Mouse (Mus musculus) hindbrain, embryonic 10.5 days (tissue): ENCODE measurements around the gene Efhc1. TPM values are rescaled to one million over a fixed set of nuclear protein-coding genes. Genes with fewer than 3 reads are reported as not detected.

Experiments
- DNase-seq: peaks from one replicate; pipeline ENCODE4 v3.0.0-alpha.2; 2017; ENCODE audit warnings: low spot score
- H3K27ac ChIP-seq: fragments of 300-500 bp; sonication (generic); 2 replicates; pipeline ENCODE4 v1.5.1; 2016; ENCODE audit warnings: mild to moderate bottlenecking, moderate library complexity
- H3K27me3 ChIP-seq: fragments of 300-500 bp; sonication (generic); 2 replicates; pipeline ENCODE4 v1.6.1; 2016; ENCODE audit warnings: mild to moderate bottlenecking; ENCODE audit not compliant: poor library complexity, insufficient read depth, severe bottlenecking
- H3K36me3 ChIP-seq: fragments of 300-500 bp; sonication (generic); 2 replicates; pipeline ENCODE4 v1.6.1; 2016; ENCODE audit warnings: mild to moderate bottlenecking, moderate library complexity
- H3K4me1 ChIP-seq: fragments of 300-500 bp; sonication (generic); replicated peaks from 2 replicates; pipeline ENCODE4 v1.6.1; 2016; ENCODE audit warnings: mild to moderate bottlenecking
- H3K4me3 ChIP-seq: fragments of 300-500 bp; sonication (generic); 2 replicates; pipeline ENCODE4 v1.5.1; 2016; ENCODE audit warnings: mild to moderate bottlenecking, moderate library complexity
- H3K9me3 ChIP-seq: fragments of 300-500 bp; sonication (generic); 2 replicates; pipeline ENCODE4 v1.6.1; 2016; ENCODE audit warnings: mild to moderate bottlenecking, moderate library complexity
- WGBS: fragments of 180-500 bp; shearing (Covaris S2); methylation state at CpG from one replicate; pipeline ENCODE4 v1.1.7; 2016; 5-methylcytosine and 5-hydroxymethylcytosine counted together
- polyA plus RNA-seq: library from polyadenylated mRNA; unstranded; fragments of >200 nt; fragmentation: Nextera tagmentation; extraction: Ambion mirVana; gene quantifications from 2 replicates; pipeline ENCODE4 v1.2.1, GENCODE M21; 2016

Efhc1 gene
- polyA plus RNA-seq, 1 experiment from 2014 or later: 2.3 TPM

DNA sequence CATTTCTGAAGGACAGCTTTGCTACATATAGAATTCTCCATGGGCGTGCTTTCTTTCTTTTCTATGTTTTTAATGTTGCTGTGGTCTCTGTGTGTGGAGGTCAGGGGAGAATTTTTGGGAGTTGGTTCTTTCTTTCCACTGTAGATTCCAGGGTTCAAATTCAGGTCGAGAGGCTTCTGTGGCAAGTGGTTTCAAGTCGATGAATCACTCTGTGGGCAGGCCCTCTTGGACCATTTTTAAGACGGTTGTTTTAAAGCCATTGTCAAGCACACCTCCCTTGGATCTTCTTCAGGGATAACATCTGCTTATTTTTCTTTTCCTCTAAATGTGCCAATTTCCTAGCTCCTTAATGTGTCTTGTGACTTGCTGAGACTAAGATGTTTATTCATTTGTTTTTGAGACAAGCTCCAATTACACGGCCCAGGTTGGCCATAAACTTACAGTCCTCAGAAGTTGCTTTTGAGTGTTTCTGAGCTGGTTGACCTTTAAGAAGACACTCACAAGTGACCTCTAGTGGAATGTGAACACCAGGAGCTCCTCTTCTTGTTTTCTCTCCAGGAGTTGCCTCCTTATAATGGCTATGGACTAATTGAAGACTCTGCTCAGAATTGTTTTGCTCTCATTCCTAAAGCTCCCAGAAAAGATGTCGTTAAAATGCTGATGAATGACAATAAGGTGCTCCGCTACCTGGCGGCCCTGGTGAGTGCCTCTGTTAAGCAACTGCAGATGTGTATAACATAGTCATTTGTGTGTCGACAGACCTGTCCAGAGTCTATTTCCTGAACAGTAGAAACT is 23.1 kb downstream of the Efhc1 start:
- WGBS: 81% methylated on average over 9 of the region's 9 CpGs
- H3K9me3 ChIP-seq: no peaks in the 10 kb centered on the region
- no peaks in the 10 kb centered on the region for H3K27me3 ChIP-seq
- H3K36me3 ChIP-seq: no peaks in the 10 kb centered on the region
- H3K27ac ChIP-seq: no peak overlapping the region
- DNase-seq: no peak
- no peaks in the 10 kb centered on the region for H3K4me1 ChIP-seq
- no peak overlapping the region for H3K4me3 ChIP-seq

DNA sequence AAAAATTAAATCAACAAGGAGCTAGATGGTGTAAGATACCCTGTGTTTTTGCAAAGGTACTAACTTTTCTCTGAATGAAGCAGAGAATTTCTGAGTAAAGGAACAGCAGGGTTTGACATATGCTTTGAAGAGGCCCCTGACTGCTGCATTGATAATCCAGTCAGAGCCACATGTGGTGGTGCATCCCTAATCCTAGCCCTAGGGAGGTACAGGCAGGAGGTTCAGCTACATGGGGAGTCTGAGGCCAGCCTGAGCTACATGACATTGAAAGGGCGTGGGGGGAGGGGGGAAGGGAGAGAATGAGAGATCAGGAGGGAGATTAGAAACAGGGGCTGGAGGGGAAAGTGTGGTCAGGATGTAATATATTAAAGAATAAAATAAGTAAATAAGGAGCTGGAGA is 29.1 kb downstream of the Efhc1 start:
- peaks cover 5% of the 10 kb centered on the region; the same call in 1 of the 2 replicates for H3K4me1 ChIP-seq
- no peaks in the 10 kb centered on the region for H3K36me3 ChIP-seq
- no peak overlapping the region for H3K4me3 ChIP-seq
- H3K27ac ChIP-seq: no peak overlapping the region
- H3K9me3 ChIP-seq: no peaks in the 10 kb centered on the region
- DNase-seq: no peak
- H3K27me3 ChIP-seq: no peaks in the 10 kb centered on the region
- 30% methylated on average over 1 of the region's 1 CpGs for WGBS

DNA sequence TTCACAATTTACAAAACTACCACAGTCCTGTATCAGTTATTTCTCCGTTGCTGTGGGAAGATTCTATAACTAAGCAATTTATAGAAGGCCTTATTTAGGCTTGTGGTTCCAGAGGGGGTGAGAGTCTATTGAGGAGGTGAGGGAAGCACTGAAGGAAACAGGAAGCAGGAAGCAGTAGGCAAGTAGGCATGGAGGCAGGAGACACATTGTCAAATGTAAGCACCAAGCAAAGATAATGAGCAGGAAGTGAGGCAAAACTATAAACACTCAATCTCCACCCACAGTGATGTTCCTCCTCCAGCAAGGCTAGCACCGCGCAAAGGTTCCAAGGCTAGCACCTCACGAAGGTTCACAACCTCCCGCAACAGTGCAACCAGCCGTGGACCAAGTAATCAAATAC is 30.3 kb downstream of the Efhc1 start:
- Histone ChIP-seq H3K27ac (no peak overlapping the region), H3K9me3 (no peaks in the 10 kb centered on the region), H3K36me3 (no peaks in the 10 kb centered on the region), H3K27me3 (no peaks in the 10 kb centered on the region), H3K4me3 (no peak overlapping the region), H3K4me1 (peaks cover 10% of the 10 kb centered on the region)
- no peak for DNase-seq
- WGBS: 85% methylated on average over 6 of the region's 6 CpGs

DNA sequence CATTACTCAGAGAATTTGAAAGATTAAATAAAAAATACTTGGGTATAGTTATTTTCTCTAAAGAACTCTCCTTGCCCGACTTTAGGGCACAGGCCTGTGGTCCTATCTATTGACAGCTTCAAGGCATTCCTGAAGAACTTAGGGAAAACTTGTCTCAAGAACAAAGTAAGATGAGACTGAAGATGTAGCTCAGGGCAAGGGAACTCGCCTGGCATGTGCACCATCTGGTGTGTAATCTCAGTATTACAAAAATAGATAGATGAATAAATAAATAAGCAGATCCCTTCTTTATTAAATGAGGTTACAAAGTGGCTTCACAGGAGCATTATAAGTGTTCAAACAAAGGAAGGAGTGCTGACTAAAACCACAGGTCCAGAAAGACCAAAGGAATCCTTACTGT is 32.7 kb downstream of the Efhc1 start:
- no peaks in the 10 kb centered on the region for H3K27me3 ChIP-seq
- H3K36me3 ChIP-seq: no peaks in the 10 kb centered on the region
- WGBS: 79% methylated on average over 2 of the region's 2 CpGs
- H3K4me3 ChIP-seq: no peak overlapping the region
- no peak for DNase-seq
- peaks cover 10% of the 10 kb centered on the region for H3K4me1 ChIP-seq
- H3K9me3 ChIP-seq: no peaks in the 10 kb centered on the region
- no peak overlapping the region for H3K27ac ChIP-seq

DNA sequence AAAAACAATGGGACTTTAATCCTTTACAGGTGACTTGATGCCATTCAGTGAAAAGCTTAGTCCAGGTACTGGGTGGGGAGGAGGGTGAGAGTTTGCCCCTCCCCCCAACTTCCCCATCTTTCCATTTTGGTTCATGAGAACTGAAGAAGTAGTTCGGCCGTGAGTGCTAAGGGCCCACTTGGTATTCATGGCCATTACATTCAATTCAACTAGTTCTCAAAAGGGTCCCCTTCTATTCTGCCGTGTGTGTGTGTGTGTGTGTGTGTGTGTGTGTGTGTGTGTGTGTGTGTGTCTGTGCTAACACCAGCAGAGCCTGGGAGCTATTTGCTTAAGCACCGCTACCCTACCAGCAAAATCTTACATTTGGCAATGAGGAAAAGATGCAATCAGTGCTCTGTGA is 33.2 kb downstream of the Efhc1 start:
- WGBS: 64% methylated on average over 4 of the region's 4 CpGs
- no peaks in the 10 kb centered on the region for H3K27me3 ChIP-seq
- no peaks in the 10 kb centered on the region for H3K9me3 ChIP-seq
- H3K27ac ChIP-seq: no peak overlapping the region
- H3K4me3 ChIP-seq: no peak overlapping the region
- DNase-seq: no peak
- H3K36me3 ChIP-seq: no peaks in the 10 kb centered on the region
- peaks cover 10% of the 10 kb centered on the region for H3K4me1 ChIP-seq

DNA sequence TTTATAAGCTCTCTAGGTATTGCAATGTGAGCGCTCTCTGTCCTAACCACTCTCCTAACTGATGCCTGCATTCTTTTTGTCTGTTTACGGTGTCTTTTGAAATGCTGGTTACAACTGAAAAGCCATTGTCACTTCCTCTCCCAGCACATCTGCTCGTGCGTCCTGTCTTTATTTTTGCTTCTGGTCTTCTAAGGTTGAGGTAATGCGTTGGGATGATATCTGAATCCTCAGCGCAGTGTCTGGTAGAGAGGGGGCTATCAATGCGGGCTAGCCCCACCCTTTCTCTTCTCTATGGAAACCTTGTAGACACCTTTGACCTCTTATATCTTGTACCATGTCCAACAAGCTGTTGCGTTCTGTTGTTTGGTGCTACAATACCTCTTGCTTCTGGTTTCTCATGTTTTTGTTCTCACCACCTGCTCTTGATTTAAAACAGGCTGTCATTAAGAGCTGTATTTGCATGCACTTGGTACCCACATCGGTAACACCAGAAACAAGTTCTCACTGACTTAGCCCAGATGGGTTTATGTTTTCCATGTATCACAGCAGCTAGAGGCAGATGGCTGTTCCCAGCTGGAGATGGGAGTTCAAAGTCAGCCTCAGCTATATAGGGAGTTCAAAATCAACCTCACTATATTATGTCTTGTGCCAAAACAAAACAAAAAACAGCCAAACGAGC is 35.1 kb downstream of the Efhc1 start:
- Histone ChIP-seq H3K27ac (no peak overlapping the region), H3K4me3 (no peak overlapping the region), H3K36me3 (no peaks in the 10 kb centered on the region), H3K4me1 (peaks cover 10% of the 10 kb centered on the region), H3K9me3 (no peaks in the 10 kb centered on the region), H3K27me3 (no peaks in the 10 kb centered on the region)
- 68% methylated on average over 10 of the region's 10 CpGs for WGBS
- DNase-seq: no peak

DNA sequence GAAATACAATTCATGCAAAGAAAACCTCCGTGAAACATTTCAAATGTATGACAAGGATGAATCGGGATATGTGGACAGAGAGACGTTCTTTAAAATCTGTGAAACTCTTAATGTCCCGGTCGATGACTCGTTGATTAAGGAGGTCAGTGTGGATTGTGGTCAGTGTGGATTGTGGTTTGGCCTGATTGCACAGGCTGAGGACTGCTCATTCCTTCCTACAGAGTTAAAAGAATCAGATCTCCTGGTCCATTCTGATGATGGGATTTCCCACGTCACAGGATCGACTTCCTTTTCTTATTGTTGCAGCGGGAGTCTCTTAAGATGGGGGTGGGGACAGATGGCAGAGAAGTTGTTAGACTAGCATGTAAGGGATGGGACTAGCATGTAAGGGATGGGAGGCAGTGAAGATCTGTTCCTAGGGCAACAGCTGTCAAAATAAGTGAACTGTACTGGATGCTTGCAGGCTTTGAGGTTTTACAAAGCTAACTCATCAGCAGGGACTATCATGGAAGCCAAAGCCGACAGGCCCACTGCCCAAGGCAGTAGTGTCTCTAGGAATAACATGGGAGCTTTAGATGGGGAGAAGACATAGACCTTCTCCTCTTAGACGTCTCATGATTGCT is 38.1 kb downstream of the Efhc1 start:
- DNase-seq: no peak
- H3K9me3 ChIP-seq: no peaks in the 10 kb centered on the region
- H3K27ac ChIP-seq: no peak overlapping the region
- H3K36me3 ChIP-seq: no peaks in the 10 kb centered on the region
- H3K4me1 ChIP-seq: peaks cover 9% of the 10 kb centered on the region
- WGBS: 90% methylated on average over 11 of the region's 11 CpGs
- no peak overlapping the region for H3K4me3 ChIP-seq
- H3K27me3 ChIP-seq: no peaks in the 10 kb centered on the region

DNA sequence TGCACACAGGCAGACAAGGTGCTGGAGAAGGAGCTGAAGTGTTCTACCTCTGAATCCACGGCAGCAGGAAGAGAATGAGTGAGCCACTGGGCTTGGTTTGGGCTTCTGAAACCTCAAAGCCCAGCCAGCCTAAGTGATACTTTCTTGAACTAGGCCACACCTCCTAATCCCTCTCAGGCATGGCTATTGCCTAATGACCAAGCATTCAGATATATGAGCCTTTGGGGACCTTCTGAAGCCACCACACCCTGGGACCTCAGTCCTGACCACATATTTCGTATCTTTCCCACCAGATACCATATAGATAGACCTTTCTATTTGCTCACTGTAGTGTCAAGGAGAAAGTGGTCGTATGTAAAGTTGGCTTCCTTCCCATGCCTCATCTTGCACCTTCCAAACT is 42.3 kb downstream of the Efhc1 start:
- no peak for DNase-seq
- no peak overlapping the region for H3K27ac ChIP-seq
- H3K4me3 ChIP-seq: no peak overlapping the region
- 88% methylated on average over 3 of the region's 3 CpGs for WGBS
- H3K4me1 ChIP-seq: peaks cover 24% of the 10 kb centered on the region
- H3K9me3 ChIP-seq: no peaks in the 10 kb centered on the region
- H3K36me3 ChIP-seq: no peaks in the 10 kb centered on the region
- no peaks in the 10 kb centered on the region for H3K27me3 ChIP-seq

DNA sequence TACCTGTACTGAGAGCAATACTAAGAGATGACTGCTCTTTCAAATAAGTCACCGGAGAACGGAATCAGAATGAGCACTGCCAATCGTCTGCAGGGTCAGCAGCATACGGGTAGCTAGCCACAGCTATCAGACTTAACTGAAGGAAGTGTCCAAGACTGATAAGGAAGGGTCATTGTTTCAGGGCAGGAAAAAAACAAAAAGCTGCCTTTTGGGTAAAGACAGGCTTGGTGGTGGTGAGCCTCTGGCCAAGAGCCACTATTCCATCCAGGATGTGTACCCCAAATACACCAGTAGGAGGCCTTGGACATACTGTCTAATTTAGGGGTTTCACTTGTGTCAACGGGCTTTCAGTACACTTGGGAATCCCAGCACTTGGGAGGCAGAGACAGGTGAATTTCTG is 42.9 kb downstream of the Efhc1 start:
- Histone ChIP-seq H3K4me1 (peaks cover 26% of the 10 kb centered on the region), H3K36me3 (peaks cover 6% of the 10 kb centered on the region; the same call in 1 of the 2 replicates), H3K27ac (no peak overlapping the region), H3K9me3 (no peaks in the 10 kb centered on the region), H3K27me3 (no peaks in the 10 kb centered on the region), H3K4me3 (no peak overlapping the region)
- DNase-seq: no peak
- 86% methylated on average over 5 of the region's 5 CpGs for WGBS

DNA sequence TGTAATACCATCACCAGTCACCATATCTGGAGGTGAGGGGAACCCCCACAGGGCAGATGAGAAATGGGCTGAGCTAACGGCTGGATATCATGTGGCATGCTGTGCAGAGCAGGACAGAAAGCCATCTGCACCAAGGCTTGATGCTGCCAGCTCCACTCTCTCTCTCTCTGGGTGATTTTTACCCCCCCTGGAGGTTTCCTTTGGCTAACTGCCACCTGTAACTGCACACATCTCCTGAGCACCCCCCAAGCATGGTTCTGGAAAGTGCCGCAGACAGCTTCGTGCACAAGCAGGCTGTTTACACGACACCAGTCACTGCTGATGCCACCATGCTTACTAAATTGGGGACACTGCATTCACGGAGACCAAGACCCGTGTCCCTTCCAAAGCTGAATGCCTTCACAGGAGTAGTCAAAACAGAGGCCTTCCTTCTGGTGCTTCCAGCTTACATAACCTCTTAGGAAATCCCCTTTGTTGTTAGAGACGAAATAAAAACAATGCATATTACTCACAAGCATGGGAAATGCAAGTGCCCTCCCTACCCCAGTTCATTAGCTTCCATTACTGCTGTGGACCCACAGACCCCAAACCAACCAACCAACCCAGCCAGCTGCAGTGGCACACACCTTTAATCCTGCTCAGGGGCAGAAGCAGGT is 44.0 kb downstream of the Efhc1 start:
- H3K27me3 ChIP-seq: no peaks in the 10 kb centered on the region
- H3K4me3 ChIP-seq: no peak overlapping the region
- H3K9me3 ChIP-seq: no peaks in the 10 kb centered on the region
- 61% methylated on average over 7 of the region's 7 CpGs for WGBS
- DNase-seq: no peak
- no peak overlapping the region for H3K27ac ChIP-seq
- peaks cover 26% of the 10 kb centered on the region for H3K4me1 ChIP-seq
- peaks cover 16% of the 10 kb centered on the region for H3K36me3 ChIP-seq

DNA sequence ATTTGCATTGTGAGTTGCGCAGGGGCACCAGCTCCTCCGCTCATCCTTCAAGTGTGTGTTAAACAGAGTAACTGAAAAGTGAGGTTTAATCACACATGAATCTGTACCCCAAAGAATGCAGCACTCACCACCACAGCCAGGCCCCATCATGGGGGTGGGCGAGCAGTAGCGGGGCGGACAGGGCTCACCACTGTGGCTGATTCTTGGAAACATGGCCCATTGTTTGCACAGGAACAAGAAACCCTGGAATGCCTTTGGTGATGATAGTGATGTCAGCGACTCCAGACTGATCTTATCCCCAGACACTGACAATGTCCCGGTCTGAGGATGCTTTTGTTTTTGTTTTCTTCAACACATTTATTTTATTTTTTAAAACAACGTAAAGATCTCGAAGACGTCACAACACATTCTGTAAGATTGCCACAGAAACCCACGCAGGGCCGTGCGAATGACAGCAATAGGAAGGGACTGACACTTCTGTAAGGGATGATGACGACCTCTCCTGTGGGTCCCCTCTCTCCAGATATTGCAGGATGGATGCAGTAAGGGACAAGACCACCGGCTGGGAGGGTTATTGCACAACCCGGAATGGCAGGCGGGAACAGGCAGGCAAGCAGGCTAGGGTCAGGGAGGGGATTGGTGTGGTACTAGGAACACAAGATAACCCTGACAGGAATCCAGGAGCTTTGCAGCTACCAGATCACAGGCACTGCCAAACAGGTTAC is 45.3 kb downstream of the Efhc1 start:
- no peaks in the 10 kb centered on the region for H3K9me3 ChIP-seq
- no peaks in the 10 kb centered on the region for H3K27me3 ChIP-seq
- H3K4me1 ChIP-seq: peaks cover 26% of the 10 kb centered on the region
- peak; percentile 28 for DNase-seq
- H3K36me3 ChIP-seq: peaks cover 27% of the 10 kb centered on the region
- 45% methylated on average over 17 of the region's 17 CpGs for WGBS
- no peak overlapping the region for H3K4me3 ChIP-seq
- peak overlapping the region; percentile 70 for H3K27ac ChIP-seq

DNA sequence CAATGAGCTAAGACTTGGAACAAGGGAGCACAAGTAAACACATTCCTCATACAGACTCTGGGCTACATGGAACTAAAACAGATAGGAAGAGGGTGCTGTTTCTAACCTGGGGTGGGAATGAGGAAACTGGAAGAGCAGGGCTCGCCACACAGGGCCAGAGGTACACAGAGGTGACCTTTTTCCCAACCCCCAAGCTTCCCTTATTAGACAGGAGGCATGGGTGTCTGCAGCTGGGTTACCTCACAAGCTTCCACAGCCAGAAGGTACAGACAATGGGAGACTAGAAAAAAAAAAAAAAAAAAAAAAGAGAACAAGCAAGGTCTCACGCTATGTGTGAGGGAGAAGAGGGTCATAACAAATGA is 45.9 kb downstream of the Efhc1 start:
- H3K4me3 ChIP-seq: no peak overlapping the region
- H3K4me1 ChIP-seq: peaks cover 26% of the 10 kb centered on the region
- H3K27ac ChIP-seq: peak overlapping the region; percentile 70
- WGBS: 56% methylated on average over 2 of the region's 2 CpGs
- no peaks in the 10 kb centered on the region for H3K27me3 ChIP-seq
- DNase-seq: no peak
- H3K36me3 ChIP-seq: peaks cover 33% of the 10 kb centered on the region
- H3K9me3 ChIP-seq: no peaks in the 10 kb centered on the region
